Mouse (Mus musculus) kidney, embryonic 16.5 days (tissue): Measurements from ENCODE around the gene Supt5. TPM values are rescaled to one million over a fixed set of nuclear protein-coding genes. Genes with fewer than 3 reads are reported as not detected.
A peak's percentile ranks its signal among the peaks of the same experiment; 100 is the strongest.

ENCODE experiments used
- ATAC-seq: fragments of 200-750 bp; cut with Nextera tagmentation; 2 replicates; pipeline ENCODE4 v1.8.0; 2017; ENCODE audit warnings: moderate TSS enrichment; ENCODE audit not compliant: low FRiP score, low TSS enrichment
- H3K27ac ChIP-seq: fragments of 300-500 bp; sonication (generic); 2 replicates; pipeline ENCODE4 v1.5.1; 2014; ENCODE audit warnings: low read length
- H3K27me3 ChIP-seq: fragments of 300-500 bp; sonication (generic); 2 replicates; pipeline ENCODE4 v1.6.1; 2014; ENCODE audit warnings: low read length, control low read depth, mixed read lengths; ENCODE audit not compliant: insufficient read depth
- H3K36me3 ChIP-seq: fragments of 300-500 bp; sonication (generic); 2 replicates; pipeline ENCODE4 v1.6.1; 2014; ENCODE audit warnings: low read length, control low read depth, mixed read lengths; ENCODE audit not compliant: insufficient read depth
- H3K4me1 ChIP-seq: fragments of 300-500 bp; sonication (generic); 2 replicates; pipeline ENCODE4 v1.6.1; 2014; ENCODE audit warnings: low read length, control low read depth, mixed read lengths; ENCODE audit not compliant: insufficient read depth
- H3K4me2 ChIP-seq: fragments of 300-500 bp; sonication (generic); replicated peaks from 2 replicates; pipeline ENCODE4 v1.6.1; 2014; ENCODE audit warnings: low read depth, low read length
- H3K4me3 ChIP-seq: fragments of 300-500 bp; sonication (generic); 2 replicates; pipeline ENCODE4 v1.5.1; 2014; ENCODE audit warnings: mild to moderate bottlenecking, low read length
- H3K9ac ChIP-seq: fragments of 300-500 bp; sonication (generic); replicated peaks from 2 replicates; pipeline ENCODE4 v1.6.1; 2014; ENCODE audit warnings: low read length
- H3K9me3 ChIP-seq: fragments of 300-500 bp; sonication (generic); 2 replicates; pipeline ENCODE4 v1.6.1; 2016; ENCODE audit warnings: low read length, control low read depth
- WGBS: fragments of 180-500 bp; shearing (Covaris S2); extraction: QIAGEN DNeasy Blood & Tissue Kit; methylation state at CpG from one replicate; pipeline ENCODE4 v1.1.7; 2014; 5-methylcytosine and 5-hydroxymethylcytosine counted together
- polyA plus RNA-seq: library from polyadenylated mRNA; unstranded; fragments of >200 nt; fragmentation: Nextera tagmentation; extraction: Ambion mirVana; gene quantifications from 2 replicates; pipeline ENCODE4 v1.2.1, GENCODE M21; 2015

Gene Supt5
- polyA plus RNA-seq, 1 experiment from 2014 or later: 106 TPM

DNA sequence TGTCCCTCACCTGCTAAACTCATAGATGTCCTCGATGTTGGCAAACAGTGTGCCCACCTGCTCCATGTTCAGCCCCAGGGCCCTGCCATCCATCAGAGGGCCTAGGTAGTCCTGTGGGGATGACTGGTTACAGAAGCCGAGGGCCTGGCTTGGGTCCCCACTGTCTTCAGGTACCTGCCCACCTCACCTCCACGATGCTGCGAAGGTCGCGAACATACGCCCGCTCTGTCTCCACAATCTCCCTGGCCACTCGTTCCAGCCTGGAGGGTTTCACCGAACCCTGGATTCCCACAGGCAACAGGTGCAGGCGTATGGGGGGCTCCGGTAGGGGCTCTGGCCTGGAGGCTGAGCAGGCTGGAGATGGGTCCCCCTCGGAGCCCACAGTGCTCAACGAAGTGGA is 31.5 kb upstream of the Supt5 start:
- no peak for ATAC-seq
- Histone ChIP-seq H3K4me1 (peaks cover 36% of the 10 kb centered on the region), H3K36me3 (peaks cover 44% of the 10 kb centered on the region), H3K27ac (no peak overlapping the region), H3K4me2 (peak overlapping the region; percentile 85), H3K27me3 (no peaks in the 10 kb centered on the region), H3K4me3 (peak overlapping the region; percentile 92), H3K9ac (peak overlapping the region; percentile 95), H3K9me3 (no peaks in the 10 kb centered on the region)
- WGBS: 91% methylated on average over 14 of the region's 14 CpGs

DNA sequence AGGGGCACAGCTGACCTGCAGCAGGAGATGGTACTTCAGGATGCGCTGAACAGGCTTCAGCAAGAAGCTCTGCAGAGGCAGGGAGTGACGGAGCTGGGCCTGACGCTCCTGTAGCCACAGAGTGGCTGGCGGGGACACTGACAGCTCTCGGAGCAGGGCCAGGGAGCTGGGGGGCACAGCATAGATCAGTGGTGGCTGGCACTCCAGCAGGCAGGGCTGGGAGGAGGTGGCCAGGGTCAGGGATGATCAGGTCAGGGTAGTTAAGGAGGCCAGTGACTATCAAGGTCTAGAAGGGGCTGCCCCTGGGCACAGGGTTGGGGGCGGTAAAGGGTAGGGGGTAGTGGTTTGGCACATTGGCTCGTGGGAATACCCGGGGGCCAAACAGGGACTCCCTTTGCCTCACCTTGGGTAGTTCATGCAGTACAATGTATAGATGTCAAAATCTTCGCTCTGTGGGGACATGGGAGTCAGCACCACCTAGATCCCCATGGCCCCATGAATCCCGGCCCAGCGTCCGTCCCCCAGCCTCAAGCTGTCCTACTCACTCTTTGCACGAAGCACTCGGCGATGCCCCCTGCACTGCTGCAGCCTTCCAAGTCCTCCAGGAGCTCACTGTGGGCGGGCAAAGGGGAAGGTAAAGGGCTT is 29.9 kb upstream of the Supt5 start:
- Histone ChIP-seq H3K4me1 (peaks cover 21% of the 10 kb centered on the region), H3K9ac (no peak overlapping the region), H3K36me3 (peaks cover 58% of the 10 kb centered on the region), H3K27ac (no peak overlapping the region), H3K27me3 (no peaks in the 10 kb centered on the region), H3K9me3 (no peaks in the 10 kb centered on the region), H3K4me2 (no peak overlapping the region), H3K4me3 (no peak overlapping the region)
- WGBS: 95% methylated on average over 16 of the region's 16 CpGs
- no peak for ATAC-seq

DNA sequence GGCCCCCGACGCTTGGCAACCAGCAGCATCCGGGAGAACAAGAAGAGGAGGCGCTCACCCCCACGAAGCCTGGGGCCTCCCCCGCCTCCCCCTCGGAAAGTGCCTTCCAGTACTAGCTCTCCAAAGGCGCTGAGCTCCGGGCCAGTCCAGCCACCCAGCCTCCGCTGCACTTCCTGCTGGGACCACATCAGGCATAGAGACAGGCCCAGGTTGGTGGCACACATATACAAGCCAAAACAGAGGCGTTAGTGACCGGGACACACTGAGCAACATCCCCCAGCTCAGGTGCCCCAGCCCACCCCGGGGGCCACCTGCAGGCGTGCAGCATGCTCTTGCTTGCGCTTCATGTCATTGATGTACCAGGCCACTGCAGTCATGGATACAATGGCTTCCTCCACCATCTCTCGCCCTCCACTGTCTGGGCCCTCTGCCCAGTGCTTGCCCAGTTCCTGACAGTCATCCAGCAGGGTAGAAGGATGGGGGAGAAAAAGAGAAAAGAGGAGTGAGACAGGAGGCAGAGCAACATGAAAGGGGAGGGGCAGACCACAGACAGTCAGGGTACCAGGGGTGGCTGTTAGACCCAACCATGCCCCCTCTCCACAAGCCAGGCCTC is 29.2 kb upstream of the Supt5 start:
- Histone ChIP-seq H3K27ac (no peak overlapping the region), H3K27me3 (no peaks in the 10 kb centered on the region), H3K9ac (no peak overlapping the region), H3K4me3 (no peak overlapping the region), H3K4me2 (no peak overlapping the region), H3K4me1 (peaks cover 21% of the 10 kb centered on the region), H3K9me3 (no peaks in the 10 kb centered on the region), H3K36me3 (peaks cover 59% of the 10 kb centered on the region)
- WGBS: 90% methylated on average over 16 of the region's 16 CpGs
- ATAC-seq: no peak

DNA sequence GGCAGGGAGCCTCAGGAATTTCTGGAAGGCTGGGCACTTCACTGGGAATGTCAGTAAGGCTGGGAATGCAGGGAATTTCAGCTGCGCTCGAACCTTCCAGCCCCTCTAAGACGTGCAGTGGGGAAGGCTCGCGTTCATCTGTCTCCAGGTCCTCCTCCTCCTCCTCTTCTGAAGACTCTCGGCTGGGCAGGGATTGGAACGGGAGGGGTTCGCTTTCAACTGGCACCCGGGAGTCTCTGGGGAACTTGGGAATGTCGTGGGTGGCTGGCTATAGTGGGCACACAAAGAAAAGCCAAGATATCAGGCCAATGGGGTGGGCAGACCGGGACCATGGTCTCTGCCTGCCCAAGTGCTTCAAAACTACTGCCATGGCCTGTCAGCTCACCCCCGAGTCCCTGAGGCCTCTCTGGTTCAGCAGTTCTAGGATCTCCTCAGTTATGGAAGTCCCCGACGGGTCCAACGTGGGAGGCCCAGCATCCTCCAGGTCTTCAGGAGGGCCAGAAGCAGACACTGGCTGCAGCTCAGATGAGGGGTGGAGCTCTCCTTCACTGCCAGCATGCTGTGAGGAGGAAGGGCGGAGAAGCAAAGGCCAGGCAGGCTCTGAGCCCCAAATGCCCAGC is 24.0 kb upstream of the Supt5 start:
- no peak for ATAC-seq
- 80% methylated on average over 16 of the region's 16 CpGs for WGBS
- H3K9me3 ChIP-seq: no peaks in the 10 kb centered on the region
- H3K27me3 ChIP-seq: no peaks in the 10 kb centered on the region
- no peak overlapping the region for H3K4me3 ChIP-seq
- H3K36me3 ChIP-seq: peaks cover 71% of the 10 kb centered on the region
- H3K9ac ChIP-seq: no peak overlapping the region
- no peak overlapping the region for H3K4me2 ChIP-seq
- no peak overlapping the region for H3K27ac ChIP-seq
- H3K4me1 ChIP-seq: peaks cover 14% of the 10 kb centered on the region

DNA sequence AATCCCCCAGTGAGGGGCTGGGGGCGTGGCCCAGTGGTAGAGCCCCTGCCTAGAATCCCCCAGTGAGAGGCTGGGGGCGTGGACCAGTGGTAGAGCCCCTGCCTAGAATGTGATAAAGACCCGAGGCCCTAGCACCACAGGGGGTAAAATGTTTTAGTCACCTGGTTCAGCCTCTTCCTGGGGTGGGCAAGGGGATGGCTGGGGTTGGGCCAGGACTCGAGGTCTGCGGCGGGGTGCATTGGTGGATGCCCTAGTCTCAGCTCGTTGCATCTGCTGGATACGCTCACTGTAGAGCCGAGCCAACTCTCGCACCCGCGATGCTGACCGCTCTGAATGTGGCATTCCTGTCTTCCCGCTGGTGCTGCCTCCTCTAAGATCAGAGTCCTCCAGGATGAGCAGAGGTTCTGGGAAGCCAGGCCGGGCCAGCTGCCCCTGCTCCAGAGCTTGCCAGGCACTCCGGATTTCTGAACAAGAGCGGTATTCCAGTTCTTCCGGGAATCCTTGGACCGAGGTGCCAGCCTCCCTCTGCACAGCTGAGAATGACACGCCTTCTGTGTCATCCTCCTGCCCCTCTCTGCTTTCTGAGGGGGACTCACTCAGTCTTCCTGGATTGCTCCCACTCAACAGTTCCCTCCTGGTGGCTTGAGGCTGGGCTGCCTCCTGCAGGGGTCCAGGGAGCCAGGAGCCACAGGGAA is 23.2 kb upstream of the Supt5 start:
- H3K9me3 ChIP-seq: no peaks in the 10 kb centered on the region
- H3K4me2 ChIP-seq: no peak overlapping the region
- H3K27me3 ChIP-seq: no peaks in the 10 kb centered on the region
- H3K9ac ChIP-seq: no peak overlapping the region
- no peak for ATAC-seq
- peaks cover 63% of the 10 kb centered on the region for H3K36me3 ChIP-seq
- H3K27ac ChIP-seq: 0 out of 2 replicates have a peak overlapping the region, but pooled peaks have one; percentile 34
- WGBS: 91% methylated on average over 20 of the region's 20 CpGs
- peaks cover 19% of the 10 kb centered on the region for H3K4me1 ChIP-seq
- no peak overlapping the region for H3K4me3 ChIP-seq

DNA sequence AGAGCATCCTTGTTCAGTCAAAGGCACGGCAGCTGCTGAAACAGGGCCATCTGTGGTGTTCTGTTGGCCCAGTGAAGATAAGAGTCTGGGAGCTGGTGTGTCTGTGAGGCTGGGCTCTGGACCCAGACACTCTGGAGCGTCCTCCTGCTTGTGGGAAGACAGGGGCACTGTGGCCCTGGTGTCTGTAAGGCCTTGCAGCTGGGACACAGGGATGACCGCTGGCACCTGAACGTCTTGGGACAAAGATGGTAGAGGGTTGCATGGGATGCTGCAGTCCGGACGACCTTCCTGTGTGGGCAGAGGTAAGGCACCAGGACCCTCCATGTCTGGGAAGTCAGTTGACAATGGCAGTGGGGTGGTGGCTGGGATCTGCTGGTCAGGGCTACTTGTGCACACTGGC is 21.7 kb upstream of the Supt5 start:
- WGBS: 96% methylated on average over 6 of the region's 6 CpGs
- H3K36me3 ChIP-seq: peaks cover 56% of the 10 kb centered on the region

DNA sequence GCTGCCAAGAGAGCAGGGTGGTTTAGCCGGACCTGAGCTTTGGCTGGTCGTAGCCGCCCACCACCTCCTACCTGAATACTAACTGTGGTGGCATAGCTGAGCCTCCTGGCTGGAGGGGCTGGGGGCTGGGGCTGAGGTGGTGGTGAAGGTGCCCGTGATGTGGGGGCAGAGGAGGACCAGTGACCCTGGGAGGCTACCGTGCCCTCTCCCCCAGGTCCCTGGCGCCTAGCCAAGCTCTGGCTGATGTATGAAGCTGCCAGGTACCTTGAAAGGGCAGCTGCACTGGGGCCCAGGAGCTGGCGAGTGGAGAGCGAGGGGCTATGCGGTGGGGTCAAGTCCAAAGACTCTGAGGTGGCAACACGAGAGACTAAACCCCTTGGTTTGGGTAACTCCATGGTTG is 21.3 kb upstream of the Supt5 start:
- Histone ChIP-seq H3K4me1 (peaks cover 19% of the 10 kb centered on the region), H3K4me2 (no peak overlapping the region), H3K9ac (no peak overlapping the region), H3K9me3 (no peaks in the 10 kb centered on the region), H3K4me3 (no peak overlapping the region), H3K36me3 (peaks cover 51% of the 10 kb centered on the region), H3K27me3 (no peaks in the 10 kb centered on the region), H3K27ac (no peak overlapping the region)
- WGBS: 82% methylated on average over 10 of the region's 10 CpGs
- ATAC-seq: no peak

More for the DNA sequence above, 21.7 kb upstream of the Supt5 start:
- H3K9me3 ChIP-seq: no peaks in the 10 kb centered on the region
- H3K9ac ChIP-seq: no peak overlapping the region
- H3K27ac ChIP-seq: no peak overlapping the region
- H3K4me1 ChIP-seq: peaks cover 19% of the 10 kb centered on the region
- no peaks in the 10 kb centered on the region for H3K27me3 ChIP-seq
- H3K4me3 ChIP-seq: no peak overlapping the region
- ATAC-seq: no peak
- H3K4me2 ChIP-seq: no peak overlapping the region

DNA sequence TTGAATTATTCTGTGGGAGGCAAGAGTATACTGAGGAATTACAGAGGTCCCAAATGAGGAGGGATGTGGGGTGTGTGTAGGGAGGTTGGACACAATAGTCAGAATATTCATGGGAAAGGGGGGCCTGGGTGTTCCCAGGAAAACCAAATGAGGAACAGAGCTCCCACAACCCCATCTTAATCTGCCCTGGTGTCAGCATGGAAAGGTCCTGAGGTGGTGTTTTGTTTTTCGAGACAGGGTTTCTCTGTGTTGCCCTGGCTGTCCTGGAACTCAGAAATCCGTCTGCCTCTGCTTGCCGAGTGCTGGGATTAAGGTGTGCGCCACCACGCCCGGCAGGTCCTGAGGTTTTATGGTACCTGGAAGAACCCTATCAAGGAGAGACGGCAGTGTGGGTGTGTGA is 19.9 kb upstream of the Supt5 start:
- Histone ChIP-seq H3K27ac (peak overlapping the region; percentile 27; the same call in 1 of the 2 replicates), H3K4me3 (no peak overlapping the region), H3K9me3 (no peaks in the 10 kb centered on the region), H3K27me3 (no peaks in the 10 kb centered on the region), H3K36me3 (peaks cover 52% of the 10 kb centered on the region), H3K9ac (no peak overlapping the region), H3K4me1 (peaks cover 19% of the 10 kb centered on the region), H3K4me2 (no peak overlapping the region)
- ATAC-seq: no peak
- 66% methylated on average over 7 of the region's 7 CpGs for whole genome bisulfite sequencing

DNA sequence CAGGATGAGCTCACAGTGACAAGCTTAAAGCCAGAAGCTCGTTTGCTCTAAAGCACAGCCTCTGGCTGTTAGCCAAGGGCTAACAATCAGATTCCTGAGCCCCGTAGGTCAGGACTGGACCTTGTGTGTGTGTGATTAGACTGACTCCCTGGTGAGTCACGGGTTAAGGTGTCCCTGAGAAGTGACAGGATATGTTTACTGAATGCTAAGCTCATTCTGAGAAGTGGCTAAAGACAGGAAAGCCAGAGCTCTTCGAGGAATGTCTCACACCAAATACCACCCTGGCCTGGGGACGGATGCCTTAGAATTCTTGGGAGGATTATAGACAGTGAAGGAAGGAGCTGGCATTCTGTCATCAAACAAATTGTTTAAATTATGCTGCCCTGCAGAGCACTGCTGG is 19.4 kb upstream of the Supt5 start:
- Histone ChIP-seq H3K4me1 (peaks cover 19% of the 10 kb centered on the region), H3K27ac (peak overlapping the region; percentile 80), H3K9me3 (no peaks in the 10 kb centered on the region), H3K4me2 (no peak overlapping the region; the same call in 1 of the 2 replicates), H3K9ac (0 out of 2 replicates have a peak overlapping the region, but pooled peaks have one; percentile 15), H3K4me3 (no peak overlapping the region), H3K36me3 (peaks cover 56% of the 10 kb centered on the region), H3K27me3 (no peaks in the 10 kb centered on the region)
- no peak for ATAC-seq
- WGBS: 14% methylated on average over 5 of the region's 5 CpGs
